8 mouse cellular contexts compared by ENCODE assay signal in genomic region chr11:87421760-87422201, GRCm38 (mm10). TPM values are rescaled to one million over a fixed set of nuclear protein-coding genes. Genes with fewer than 3 reads are reported as not detected.
DNase-seq lines count a peak whose midpoint lies in the region; ATAC-seq and TF ChIP-seq lines count a peak whose summit lies in the region.

No protein-coding gene starts in this region.

- H3K9ac ChIP-seq in embryonic facial prominence, embryonic 15.5 days, result 0 out of 2 replicates have a peak overlapping the region, but pooled peaks have one; percentile 16
- peak overlapping the region; percentile 42 for H3K9ac ChIP-seq in intestine, embryonic 14.5 days (ENCODE audit: low read length)
- H3K9ac ChIP-seq in lung, postnatal 0 days (replicated peaks; ENCODE audit: low read depth), result 0 out of 2 replicates have a peak overlapping the region, but pooled peaks have one; percentile 30

- peak; percentile 28 for DNase-seq in adrenal gland, postnatal 10 days
- DNase-seq in adrenal gland, postnatal 4 days (ENCODE audit: low spot score in 2 of 2), result no peak
- peak; percentile 72 for DNase-seq in ES-CJ7 (ENCODE audit: low read depth, low spot score)
- DNase-seq in intestine, embryonic 14.5 days (ENCODE audit: low spot score), result peak; percentile 67
- DNase-seq in lung, postnatal 0 days (ENCODE audit: low spot score), result no peak
- DNase-seq in natural killer cell, adult 2 months (ENCODE audit: low spot score in 2 of 2), result no peak
- DNase-seq in right cerebral cortex, postnatal 25 days, result no peak

- H3K4me1 ChIP-seq in embryonic facial prominence, embryonic 15.5 days, result peaks cover 16% of the 10 kb centered on the region; the same call in 1 of the 2 replicates
- H3K4me1 ChIP-seq in intestine, embryonic 14.5 days (replicated peaks; ENCODE audit: control insufficient read depth, insufficient read depth, low read length), result 0 out of 2 replicates have a peak, but pooled peaks cover 3% of the 10 kb centered on the region
- H3K4me1 ChIP-seq in lung, postnatal 0 days (ENCODE audit: insufficient read depth, low read depth, low read length), result no peaks in the 10 kb centered on the region

- ATAC-seq in embryonic facial prominence, embryonic 15.5 days (ENCODE audit: insufficient number of reproducible peaks, low FRiP score, low TSS enrichment, low read depth), result no peak
- no peak for ATAC-seq in intestine, embryonic 14.5 days (replicated peaks; ENCODE audit: low FRiP score, low TSS enrichment, low read depth)
- ATAC-seq in lung, postnatal 0 days, result no peak

- peak overlapping the region; percentile 51 for H3K4me2 ChIP-seq in embryonic facial prominence, embryonic 15.5 days (replicated peaks)
- H3K4me2 ChIP-seq in intestine, embryonic 14.5 days (ENCODE audit: low read length), result peak overlapping the region; percentile 65
- H3K4me2 ChIP-seq in lung, postnatal 0 days (replicated peaks; ENCODE audit: low read depth, low read length), result peak overlapping the region; percentile 66

- no peaks in the 10 kb centered on the region for H3K9me3 ChIP-seq in embryonic facial prominence, embryonic 15.5 days (replicated peaks)
- H3K9me3 ChIP-seq in intestine, embryonic 14.5 days (ENCODE audit: control insufficient read depth, low read length), result no peaks in the 10 kb centered on the region
- no peaks in the 10 kb centered on the region for H3K9me3 ChIP-seq in lung, postnatal 0 days (ENCODE audit: low read length)

- no peaks in the 10 kb centered on the region for H3K27me3 ChIP-seq in embryonic facial prominence, embryonic 15.5 days
- no peaks in the 10 kb centered on the region for H3K27me3 ChIP-seq in intestine, embryonic 14.5 days (replicated peaks; ENCODE audit: control insufficient read depth, insufficient read depth, low read length)
- H3K27me3 ChIP-seq in lung, postnatal 0 days (replicated peaks; ENCODE audit: insufficient read depth, low read length), result no peaks in the 10 kb centered on the region

- no peak for TF ChIP-seq EP300 in lung, postnatal 0 days (IDR thresholded peaks at IDR 0.05)

- no peak for TF ChIP-seq CTCF in lung, postnatal 0 days (IDR thresholded peaks at IDR 0.05)

- WGBS in embryonic facial prominence, embryonic 15.5 days, result 16% methylated on average over 6 of the region's 6 CpGs
- WGBS in intestine, embryonic 14.5 days, result 8% methylated on average over 6 of the region's 6 CpGs
- 2% methylated on average over 6 of the region's 6 CpGs for WGBS in lung, postnatal 0 days

- peak overlapping the region; percentile 44 for H3K4me3 ChIP-seq in embryonic facial prominence, embryonic 15.5 days (replicated peaks)
- peak overlapping the region; percentile 39 for H3K4me3 ChIP-seq in intestine, embryonic 14.5 days (ENCODE audit: low read depth, low read length)
- peak overlapping the region; percentile 42 for H3K4me3 ChIP-seq in lung, postnatal 0 days (ENCODE audit: low read depth, low read length)

- H3K27ac ChIP-seq in embryonic facial prominence, embryonic 15.5 days (replicated peaks), result peak overlapping the region; percentile 95
- peak overlapping the region; percentile 95 for H3K27ac ChIP-seq in intestine, embryonic 14.5 days (ENCODE audit: low read depth)
- 0 out of 2 replicates have a peak overlapping the region, but pooled peaks have one; percentile 11 for H3K27ac ChIP-seq in lung, postnatal 0 days (ENCODE audit: low read length)

- no peaks in the 10 kb centered on the region for H3K36me3 ChIP-seq in embryonic facial prominence, embryonic 15.5 days
- H3K36me3 ChIP-seq in intestine, embryonic 14.5 days (ENCODE audit: control insufficient read depth, insufficient read depth, low read length), result no peaks in the 10 kb centered on the region
- H3K36me3 ChIP-seq in lung, postnatal 0 days (ENCODE audit: insufficient read depth, low read length), result no peaks in the 10 kb centered on the region

RNA-seq across cellular contexts. Expression of gene Tex14, which starts 16.9 kb away (rescaled TPM):
- under 1 TPM; 0.58 to 0.90 TPM for total RNA-seq in adrenal gland, postnatal 10 days (2021)
- 1 to 10 TPM in 1 of 2 experiments, under 1 TPM in 1; 0.34 to 1.0 TPM for total RNA-seq in adrenal gland, postnatal 4 days (2021)
- 1.7 and 2.0 TPM in 2 replicates for polyA plus RNA-seq in embryonic facial prominence, embryonic 15.5 days (2015; fragmentation: Nextera tagmentation; extraction: Ambion mirVana)
- polyA plus RNA-seq in intestine, embryonic 14.5 days (2014; fragmentation: Nextera tagmentation; extraction: Ambion mirVana), result 0.65 and 1.4 TPM in 2 replicates
- 1.1 and 2.7 TPM in 2 replicates for polyA plus RNA-seq in lung, postnatal 0 days (2015; fragmentation: Nextera tagmentation; extraction: Ambion mirVana)

RNA-seq across cellular contexts. Expression of gene Rad51c, which starts 17.0 kb away (rescaled TPM):
- 1 to 10 TPM; 3.2 to 3.3 TPM for total RNA-seq in adrenal gland, postnatal 10 days (2021)
- total RNA-seq in adrenal gland, postnatal 4 days (2021), result 1 to 10 TPM; 3.2 to 6.1 TPM
- 6.4 and 7.3 TPM in 2 replicates for polyA plus RNA-seq in embryonic facial prominence, embryonic 15.5 days (2015; fragmentation: Nextera tagmentation; extraction: Ambion mirVana)
- 6.8 and 8.1 TPM in 2 replicates for polyA plus RNA-seq in intestine, embryonic 14.5 days (2014; fragmentation: Nextera tagmentation; extraction: Ambion mirVana)
- polyA plus RNA-seq in lung, postnatal 0 days (2015; fragmentation: Nextera tagmentation; extraction: Ambion mirVana), result 1.2 and 1.7 TPM in 2 replicates

Comparison
In these comparisons a context has a peak if more than half of its experiments do, and no peak if none do; other contexts are left out.
1. DNase-seq: peak in adrenal gland, postnatal 10 days (single experiment), ES-CJ7 (single experiment) and intestine, embryonic 14.5 days (single experiment); none in adrenal gland, postnatal 4 days (0 of 2), lung, postnatal 0 days (single experiment), natural killer cell, adult 2 months (0 of 2) and right cerebral cortex, postnatal 25 days (single experiment).
2. H3K27ac ChIP-seq: peak in every context shown above with its lines; median percentile 95 in embryonic facial prominence, embryonic 15.5 days; 95 in intestine, embryonic 14.5 days; 11 in lung, postnatal 0 days.
3. Peak in every context shown above with its lines, with median percentiles within 50 percentile points of each other: H3K4me2 ChIP-seq, H3K4me3 ChIP-seq and H3K9ac ChIP-seq.